Mouse (Mus musculus) ovary, adult 18-20 months (tissue): Measurements from ENCODE around the gene Sim2.

Source experiments
- DNase-seq: peaks from one replicate; pipeline ENCODE4 v3.0.0; 2022; ENCODE audit warnings: low spot score, mixed read lengths

Sim2 gene

GRCm38 (mm10) chr16:94078318-94079074 lies 6.2 kb upstream of the Sim2 start:
- DNase-seq: no peak

DNA sequence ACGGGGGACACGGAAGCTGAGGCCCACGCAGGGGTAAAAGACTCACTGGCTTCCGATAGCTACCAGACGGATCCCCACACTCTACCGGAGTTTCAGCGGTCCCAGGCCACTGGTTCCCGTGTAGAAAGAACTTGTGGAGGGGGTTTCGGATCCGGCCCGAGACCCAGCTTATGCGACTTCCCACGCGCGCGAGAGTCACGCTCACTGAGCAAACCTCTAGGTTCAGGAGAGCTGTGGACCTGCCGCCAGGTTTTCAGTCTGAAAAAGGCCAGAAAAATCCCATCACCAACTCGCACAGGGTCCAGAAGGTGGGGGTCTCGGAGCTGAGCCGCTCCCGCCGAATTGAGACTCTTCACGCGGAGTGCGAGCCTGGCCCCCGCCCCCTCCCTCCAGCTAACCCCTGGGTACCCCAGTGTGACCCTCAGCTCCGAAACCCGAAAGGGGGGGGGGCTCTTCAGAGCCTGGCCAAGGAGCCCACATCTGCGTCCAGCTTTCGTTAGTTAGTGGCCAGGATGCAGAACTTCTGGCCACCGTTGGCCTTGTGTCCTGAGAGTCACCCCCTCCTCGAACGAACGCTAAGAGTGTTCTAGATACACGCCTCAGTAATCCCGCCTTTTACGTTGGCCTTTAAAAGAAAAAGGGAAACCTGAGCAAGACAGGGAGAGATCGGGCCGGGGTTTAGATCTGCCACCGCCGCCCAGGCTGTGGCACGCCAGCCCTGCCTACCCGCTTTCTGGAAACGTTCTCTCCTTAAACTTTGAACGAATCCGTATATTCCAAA lies 5.5 kb upstream of the Sim2 start:
- no peak for DNase-seq

GRCm38 (mm10) chr16:94079856-94080555 lies 4.7 kb upstream of the Sim2 start:
- no peak for DNase-seq

DNA sequence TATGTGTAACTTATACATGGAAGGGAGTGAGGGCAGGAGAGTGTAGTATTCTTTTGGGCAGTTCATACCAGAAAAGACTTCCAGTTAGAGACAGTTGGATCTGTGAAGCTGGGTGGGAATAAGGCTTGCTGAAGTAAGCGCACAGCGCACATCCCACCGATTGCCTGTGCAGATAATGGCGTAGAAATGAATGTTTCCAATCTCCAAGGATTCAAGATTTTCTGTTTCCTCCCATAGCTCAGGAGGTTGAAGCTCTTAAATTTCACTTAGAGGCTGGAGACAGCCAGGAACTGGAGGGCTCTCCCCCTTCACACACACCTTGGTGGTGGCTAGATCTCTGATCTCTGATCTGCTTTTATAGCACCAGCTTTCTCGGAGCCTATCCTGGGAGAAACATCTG lies 3.1 kb upstream of the Sim2 start:
- no peak for DNase-seq

DNA sequence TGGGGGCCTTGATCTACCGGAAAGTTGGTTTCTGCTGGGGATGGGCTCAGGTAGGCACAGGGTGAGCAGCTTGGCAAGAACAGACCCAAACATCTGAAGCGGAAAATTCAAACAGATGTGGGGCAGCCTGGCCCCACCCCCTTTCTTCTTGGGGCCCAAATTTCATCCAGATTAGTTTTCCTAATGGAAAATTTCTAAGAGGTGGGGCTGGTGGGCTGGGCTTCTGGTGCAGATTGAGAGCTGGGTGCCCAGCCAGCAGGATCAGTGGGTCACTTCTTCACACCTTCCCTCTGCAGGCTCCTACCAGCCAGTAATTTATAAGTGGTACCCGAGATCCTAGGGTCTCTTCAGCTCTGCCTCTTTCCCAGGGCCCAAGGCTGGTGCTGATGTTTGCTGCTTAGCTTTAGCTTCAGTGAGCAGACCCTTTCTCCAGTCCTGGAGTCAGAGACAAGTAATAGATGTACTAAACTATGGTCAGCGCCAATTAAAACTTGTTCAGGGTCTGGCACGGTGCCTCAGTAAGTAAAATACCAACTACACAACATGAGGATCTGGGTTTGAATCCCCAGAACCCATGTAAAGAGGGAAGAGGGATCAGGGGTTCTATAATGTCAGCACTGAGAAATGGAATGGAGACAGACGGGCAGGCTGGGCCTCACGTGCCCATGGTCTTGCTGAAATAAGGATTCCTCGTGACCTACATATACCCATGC lies 2.6 kb upstream of the Sim2 start:
- DNase-seq: no peak

DNA sequence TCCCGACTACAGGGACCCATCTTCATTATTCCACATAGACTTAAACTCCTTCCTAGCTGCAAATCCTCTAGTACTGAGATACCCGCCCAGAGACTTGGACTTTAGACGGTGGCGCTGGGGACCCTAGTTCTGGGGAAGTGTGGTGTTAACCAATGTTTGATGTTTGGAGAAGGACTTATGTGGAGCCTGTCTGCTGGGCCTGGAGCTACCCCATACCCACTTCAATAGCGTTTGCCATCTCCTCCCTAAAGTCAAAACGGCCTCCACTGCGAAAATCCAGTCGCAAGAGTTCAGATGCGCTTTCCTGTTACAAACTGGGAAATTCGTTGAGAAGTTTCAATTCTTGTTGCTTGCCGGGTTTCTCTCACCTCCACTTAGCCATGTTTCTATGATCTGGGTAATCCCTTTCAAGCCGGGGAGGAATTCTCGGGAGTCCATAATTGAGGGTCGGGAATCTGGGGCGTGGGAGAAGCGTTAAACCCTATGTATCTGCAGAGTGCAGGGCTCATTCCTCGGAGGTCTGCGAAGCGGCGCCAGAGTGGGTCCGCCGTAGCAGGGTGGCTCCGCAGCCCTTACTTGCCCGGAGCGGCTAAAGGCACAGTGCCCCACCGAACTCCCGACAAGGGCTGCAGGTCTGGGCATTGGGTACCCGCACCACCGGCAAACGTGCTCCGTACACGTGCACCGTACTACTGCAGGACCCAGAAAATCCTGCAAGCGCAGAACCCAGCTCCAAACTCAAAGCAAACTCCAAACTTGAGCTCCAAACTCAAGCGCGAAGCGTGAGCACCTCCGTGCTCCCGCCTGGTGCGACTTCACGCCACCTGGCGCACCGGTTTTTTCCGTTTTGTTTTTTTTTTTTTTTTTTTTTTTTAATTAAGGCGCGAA lies 1.5 kb upstream of the Sim2 start:
- no peak for DNase-seq

- no peak for DNase-seq
Observed at GRCm38 (mm10) chr16:94083848-94084525, 744 bp upstream of the Sim2 start.

DNA sequence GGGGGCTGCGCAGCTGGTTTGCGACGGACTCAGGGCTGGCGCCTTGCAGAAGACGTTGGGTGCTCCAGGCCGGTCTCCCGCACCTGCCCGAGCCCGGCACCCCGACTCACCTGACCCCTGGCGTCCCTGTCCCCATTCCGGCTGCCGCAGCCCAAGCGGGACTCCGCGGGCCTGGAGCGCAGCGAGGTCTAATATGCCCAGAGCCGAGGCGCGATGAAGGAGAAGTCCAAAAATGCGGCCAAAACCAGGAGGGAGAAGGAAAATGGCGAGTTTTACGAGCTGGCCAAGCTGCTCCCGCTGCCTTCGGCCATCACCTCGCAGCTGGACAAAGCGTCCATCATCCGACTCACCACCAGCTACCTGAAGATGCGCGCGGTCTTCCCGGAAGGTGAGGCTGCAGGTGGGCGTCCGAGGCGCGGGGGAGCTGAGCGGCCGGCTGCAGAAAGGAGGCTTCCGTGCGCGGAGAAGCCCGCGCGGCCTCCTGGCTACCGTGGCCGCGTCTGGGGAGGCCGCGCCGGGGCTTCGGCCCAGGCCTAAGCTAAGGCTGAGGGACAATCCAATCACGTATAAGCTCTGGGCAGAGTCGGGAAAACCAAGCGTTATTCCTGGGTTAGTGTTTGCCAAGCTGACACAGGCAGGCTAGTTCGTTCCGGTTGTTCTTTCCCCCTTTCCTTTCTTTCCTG lies 1.0 kb downstream of the Sim2 start:
- no peak for DNase-seq

- no peak for DNase-seq
Observed at GRCm38 (mm10) chr16:94086701-94087569, 2.2 kb downstream of the Sim2 start.

DNA sequence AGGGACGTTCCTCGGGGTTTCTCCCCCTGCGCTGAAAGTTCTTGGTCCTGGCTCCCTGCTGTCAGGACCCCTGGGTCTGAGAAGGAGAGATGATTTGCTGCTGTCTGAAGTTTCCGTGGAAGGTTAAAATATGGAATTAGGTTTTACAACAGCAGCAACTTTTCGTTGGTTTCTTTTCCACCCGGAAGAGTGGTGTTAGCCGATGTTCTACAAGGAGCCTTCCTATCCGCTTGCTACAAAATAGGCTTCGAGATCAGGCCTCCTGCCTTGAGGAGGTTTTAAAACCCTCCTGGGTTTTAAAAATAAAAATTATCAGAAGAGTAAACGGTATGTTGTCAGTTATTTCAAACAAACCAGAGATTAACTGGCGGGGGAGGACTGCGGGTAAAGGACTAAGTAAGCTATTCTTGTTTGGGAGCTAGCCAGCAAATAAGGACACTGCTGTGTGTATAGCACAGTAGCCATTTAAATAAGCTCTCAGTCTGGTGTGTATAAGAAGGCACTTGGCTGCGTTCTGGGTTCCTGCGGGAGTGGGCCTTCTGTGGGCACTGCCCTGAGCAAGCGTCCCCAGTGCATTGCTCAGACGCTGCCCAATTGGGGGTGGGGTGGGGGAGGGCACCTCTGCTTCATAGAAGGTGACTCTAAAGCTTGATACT lies 3.0 kb downstream of the Sim2 start:
- no peak for DNase-seq

GRCm38 (mm10) chr16:94088226-94088748 lies 3.6 kb downstream of the Sim2 start:
- DNase-seq: no peak

DNA sequence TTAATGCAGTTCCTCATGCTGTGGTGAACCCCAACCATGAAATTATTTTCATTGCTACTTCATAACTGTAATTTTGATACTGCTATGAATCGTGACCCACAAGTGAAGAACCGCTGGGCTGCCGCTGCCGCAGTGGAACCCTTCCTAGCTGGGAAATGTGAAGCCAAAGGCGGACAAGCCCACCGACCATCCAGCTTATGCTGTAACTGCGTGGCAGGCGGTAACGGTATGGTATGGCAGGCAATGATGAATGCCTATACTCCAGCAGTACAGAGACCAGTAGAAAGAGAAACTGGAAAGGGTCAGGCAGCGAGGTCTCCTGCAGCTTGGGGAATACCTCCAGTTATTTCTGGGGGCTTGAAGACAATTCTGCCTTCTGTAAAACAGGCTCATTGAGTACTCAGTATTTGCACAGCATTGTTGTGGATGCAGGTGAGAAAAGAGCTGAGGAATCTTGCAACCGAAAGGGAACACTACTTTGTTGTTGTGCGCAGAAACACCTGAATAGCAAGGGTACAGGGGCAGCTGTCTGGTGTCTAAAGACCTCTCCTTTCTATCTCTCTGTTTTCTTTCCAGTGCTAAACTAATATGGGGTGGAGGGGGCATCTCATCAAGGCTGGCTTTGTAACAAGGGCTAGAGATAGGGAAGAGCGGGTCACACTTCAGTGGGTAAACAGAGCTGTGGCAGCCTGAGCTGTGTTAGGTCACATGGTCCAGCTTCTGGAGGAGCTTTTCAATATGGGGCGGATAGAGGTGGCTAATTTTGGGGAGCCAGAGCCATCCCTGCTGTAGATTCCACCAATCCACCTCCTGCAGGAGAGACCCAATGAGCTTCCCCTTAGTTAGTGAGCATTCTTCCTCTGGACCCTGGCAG lies 4.3 kb downstream of the Sim2 start:
- no peak for DNase-seq

GRCm38 (mm10) chr16:94092511-94093150 lies 7.9 kb downstream of the Sim2 start:
- DNase-seq: no peak

DNA sequence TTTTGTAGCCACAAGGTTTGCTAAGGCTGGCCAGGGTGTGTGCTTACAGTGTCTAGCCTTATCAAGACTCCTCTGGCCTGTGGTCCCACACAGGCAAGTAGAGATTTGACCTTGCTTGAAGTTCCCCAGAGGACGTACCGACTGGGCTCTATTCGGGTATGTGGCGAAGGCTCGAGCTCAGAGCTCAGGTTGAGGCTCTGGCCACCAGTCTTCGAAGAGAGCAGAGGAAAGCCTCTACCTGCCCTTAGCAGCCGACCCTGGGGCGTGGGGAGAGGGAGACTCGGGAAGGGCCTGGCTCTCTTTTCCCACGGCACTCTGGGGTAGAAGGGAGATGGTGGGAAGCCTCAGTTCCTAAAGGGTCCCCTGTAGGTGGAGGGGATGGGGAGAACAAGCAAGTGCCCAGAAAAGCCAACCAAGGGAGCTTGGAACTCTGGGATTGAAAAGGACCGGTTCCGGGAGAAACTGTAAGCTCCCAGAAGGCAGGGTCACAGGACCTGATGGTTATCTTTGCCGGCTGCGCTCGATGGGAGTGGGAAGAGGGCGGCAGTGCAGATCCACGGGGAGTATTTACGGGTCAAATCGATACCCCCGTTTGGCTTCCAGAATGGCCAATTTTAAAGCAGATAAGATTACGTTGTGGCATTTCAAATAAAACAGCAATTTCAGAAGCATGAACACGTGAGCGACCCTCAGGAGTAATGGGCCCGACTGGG lies 8.6 kb downstream of the Sim2 start:
- DNase-seq: no peak

DNA sequence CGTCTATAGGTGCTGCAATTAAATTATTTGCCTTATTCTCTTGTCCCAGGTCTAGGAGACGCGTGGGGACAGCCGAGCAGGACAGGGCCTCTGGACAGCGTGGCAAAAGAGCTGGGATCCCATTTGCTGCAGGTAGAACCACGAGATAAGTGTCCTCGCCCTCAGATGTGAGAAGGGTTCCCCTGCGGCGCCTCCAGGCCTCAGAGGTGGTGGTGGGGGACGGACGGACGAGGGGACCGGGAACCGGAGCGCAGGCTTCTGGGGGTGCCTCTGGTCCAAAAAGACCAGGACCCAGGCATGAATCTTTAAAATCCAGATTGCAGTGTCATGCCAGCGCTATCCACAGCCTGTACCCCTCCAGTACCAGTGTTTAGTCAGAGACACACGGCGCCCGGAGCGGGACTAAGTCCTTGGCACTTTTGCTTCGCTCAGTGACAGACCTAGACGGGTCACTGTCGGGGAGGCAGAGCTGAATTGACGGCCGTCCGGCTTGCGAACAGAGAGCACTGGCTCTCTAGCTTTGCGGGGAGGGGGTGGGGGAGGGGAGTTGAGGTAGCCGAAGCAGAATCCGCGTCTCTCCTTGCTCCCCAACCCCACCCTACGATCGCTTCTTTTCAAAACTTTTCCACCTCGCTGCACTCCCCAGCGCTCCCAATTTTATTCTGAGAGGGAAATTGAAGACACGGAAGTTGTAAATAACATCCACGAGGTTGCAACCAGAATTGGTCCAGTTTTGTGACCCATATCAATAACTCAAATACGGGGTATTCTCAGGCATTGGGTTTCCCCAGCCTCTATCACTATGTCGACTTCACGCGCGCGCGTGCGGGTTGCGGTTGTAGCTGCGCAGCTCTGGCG lies 9.7 kb downstream of the Sim2 start:
- no peak for DNase-seq
